Mouse (Mus musculus) kidney, embryonic 14.5 days (tissue): Measurements from ENCODE around the gene Insl5. TPM values are rescaled to one million over a fixed set of nuclear protein-coding genes. Genes with fewer than 3 reads are reported as not detected.

Experiments
- ATAC-seq: fragments of 200-750 bp; cut with Nextera tagmentation; 2 replicates; pipeline ENCODE4 v1.8.0; 2017; ENCODE audit warnings: moderate number of reproducible peaks, mild to moderate bottlenecking, moderate TSS enrichment, moderate library complexity; ENCODE audit not compliant: low FRiP score, low TSS enrichment
- H3K27ac ChIP-seq: fragments of 300-500 bp; sonication (generic); 2 replicates; pipeline ENCODE4 v1.5.1; 2014; ENCODE audit warnings: low read depth, mild to moderate bottlenecking, low read length, moderate library complexity, mixed read lengths
- H3K27me3 ChIP-seq: fragments of 300-500 bp; sonication (generic); 2 replicates; pipeline ENCODE4 v1.6.1; 2014; ENCODE audit warnings: mild to moderate bottlenecking, low read length; ENCODE audit not compliant: control insufficient read depth, insufficient read depth
- H3K36me3 ChIP-seq: fragments of 300-500 bp; sonication (generic); 2 replicates; pipeline ENCODE4 v1.6.1; 2014; ENCODE audit warnings: low read length, mixed read lengths; ENCODE audit not compliant: control insufficient read depth, insufficient read depth
- H3K4me1 ChIP-seq: fragments of 300-500 bp; sonication (generic); 2 replicates; pipeline ENCODE4 v1.6.1; 2014; ENCODE audit warnings: low read length, mixed read lengths; ENCODE audit not compliant: control insufficient read depth, insufficient read depth
- H3K4me2 ChIP-seq: fragments of 300-500 bp; sonication (generic); replicated peaks from 2 replicates; pipeline ENCODE4 v1.6.1; 2014; ENCODE audit warnings: low read depth, mild to moderate bottlenecking, low read length
- H3K4me3 ChIP-seq: fragments of 300-500 bp; sonication (generic); 2 replicates; pipeline ENCODE4 v1.5.1; 2014; ENCODE audit warnings: mild to moderate bottlenecking, low read length
- H3K9ac ChIP-seq: fragments of 300-500 bp; sonication (generic); 2 replicates; pipeline ENCODE4 v1.6.1; 2014; ENCODE audit warnings: low read depth, mild to moderate bottlenecking, low read length, moderate library complexity
- H3K9me3 ChIP-seq: fragments of 300-500 bp; sonication (generic); 2 replicates; pipeline ENCODE4 v1.6.1; 2016; ENCODE audit warnings: low read length; ENCODE audit not compliant: control insufficient read depth
- WGBS: fragments of 180-500 bp; shearing (Covaris S2); extraction: QIAGEN DNeasy Blood & Tissue Kit; methylation state at CpG from one replicate; pipeline ENCODE4 v1.1.7; 2014; 5-methylcytosine and 5-hydroxymethylcytosine counted together
- polyA plus RNA-seq: library from polyadenylated mRNA; unstranded; fragments of >200 nt; fragmentation: Nextera tagmentation; extraction: Ambion mirVana; gene quantifications from 2 replicates; pipeline ENCODE4 v1.2.1, GENCODE M21; 2014

The Insl5 gene
- polyA plus RNA-seq, 1 experiment from 2014 or later: not detected

GRCm38 (mm10) chr4:102986917-102987316, 39.7 kb downstream of the Insl5 start:
- 0 out of 2 replicates have a peak, but pooled peaks have one; percentile 64 for ATAC-seq
- H3K36me3 ChIP-seq: no peaks in the 10 kb centered on the region
- no peak overlapping the region for H3K9ac ChIP-seq
- H3K9me3 ChIP-seq: no peaks in the 10 kb centered on the region
- no peak overlapping the region for H3K4me2 ChIP-seq
- H3K4me1 ChIP-seq: no peaks in the 10 kb centered on the region
- H3K27me3 ChIP-seq: no peaks in the 10 kb centered on the region
- no peak overlapping the region for H3K4me3 ChIP-seq
- 6% methylated on average over 2 of the region's 2 CpGs for WGBS
- no peak overlapping the region for H3K27ac ChIP-seq

GRCm38 (mm10) chr4:102986173-102986572, 40.5 kb downstream of the Insl5 start:
- no peak for ATAC-seq
- no peaks in the 10 kb centered on the region for H3K36me3 ChIP-seq
- H3K9me3 ChIP-seq: no peaks in the 10 kb centered on the region
- H3K4me3 ChIP-seq: no peak overlapping the region
- H3K4me2 ChIP-seq: no peak overlapping the region
- WGBS: 68% methylated on average over 7 of the region's 7 CpGs
- H3K27me3 ChIP-seq: no peaks in the 10 kb centered on the region
- H3K4me1 ChIP-seq: no peaks in the 10 kb centered on the region
- H3K27ac ChIP-seq: no peak overlapping the region
- H3K9ac ChIP-seq: no peak overlapping the region

GRCm38 (mm10) chr4:102981709-102982108, 44.9 kb downstream of the Insl5 start:
- H3K9me3 ChIP-seq: no peaks in the 10 kb centered on the region
- no peaks in the 10 kb centered on the region for H3K36me3 ChIP-seq
- 0 out of 2 replicates have a peak, but pooled peaks cover 9% of the 10 kb centered on the region for H3K4me1 ChIP-seq
- no peak for ATAC-seq
- 83% methylated on average over 8 of the region's 8 CpGs for WGBS
- no peak overlapping the region for H3K27ac ChIP-seq
- no peak overlapping the region for H3K9ac ChIP-seq
- H3K4me2 ChIP-seq: no peak overlapping the region
- peaks cover 6% of the 10 kb centered on the region; the same call in 1 of the 2 replicates for H3K27me3 ChIP-seq
- no peak overlapping the region for H3K4me3 ChIP-seq

- H3K9ac ChIP-seq: no peak overlapping the region
- H3K27me3 ChIP-seq: peaks cover 6% of the 10 kb centered on the region; the same call in 1 of the 2 replicates
- ATAC-seq: no peak
- 0 out of 2 replicates have a peak, but pooled peaks cover 9% of the 10 kb centered on the region for H3K4me1 ChIP-seq
- H3K27ac ChIP-seq: no peak overlapping the region
- no peaks in the 10 kb centered on the region for H3K36me3 ChIP-seq
- peak overlapping the region; percentile 30 for H3K4me3 ChIP-seq
- 57% methylated on average over 5 of the region's 5 CpGs for WGBS
- no peaks in the 10 kb centered on the region for H3K9me3 ChIP-seq
- H3K4me2 ChIP-seq: peak overlapping the region; percentile 58
Observed at GRCm38 (mm10) chr4:102979385-102979784, 47.3 kb downstream of the Insl5 start.

- Histone ChIP-seq H3K4me2 (peak within 1 kb of the TSS; percentile 58), H3K27me3 (peaks cover 6% of the 10 kb centered on the region; the same call in 1 of the 2 replicates), H3K27ac (no peak within 1 kb of the TSS), H3K9me3 (no peaks in the 10 kb centered on the region), H3K36me3 (no peaks in the 10 kb centered on the region), H3K4me1 (0 out of 2 replicates have a peak, but pooled peaks cover 9% of the 10 kb centered on the region), H3K4me3 (peak within 1 kb of the TSS; percentile 30), H3K9ac (no peak within 1 kb of the TSS)
- 4% methylated on average over 13 of the region's 13 CpGs for WGBS
- ATAC-seq: peak; percentile 74
Observed at GRCm38 (mm10) chr4:102978440-102978839, 48.2 kb downstream of the Insl5 start, which contains the start of gene Tctex1d1. TSS of gene Tctex1d1 (plus strand) at chr4:102978606.

- ATAC-seq: no peak
- WGBS: 11% methylated on average over 16 of the region's 16 CpGs
Observed at GRCm38 (mm10) chr4:102977778-102978321, 48.8 kb downstream of the Insl5 start.

GRCm38 (mm10) chr4:102976290-102977275, 50.1 kb downstream of the Insl5 start:
- Histone ChIP-seq H3K9ac (no peak overlapping the region), H3K36me3 (no peaks in the 10 kb centered on the region), H3K4me3 (no peak overlapping the region), H3K4me2 (no peak overlapping the region), H3K9me3 (no peaks in the 10 kb centered on the region), H3K4me1 (0 out of 2 replicates have a peak, but pooled peaks cover 9% of the 10 kb centered on the region), H3K27ac (no peak overlapping the region), H3K27me3 (peaks cover 6% of the 10 kb centered on the region; the same call in 1 of the 2 replicates)
- WGBS: 39% methylated on average over 12 of the region's 12 CpGs
- ATAC-seq: no peak

More at GRCm38 (mm10) chr4:102977778-102978321, 48.8 kb downstream of the Insl5 start:
- Histone ChIP-seq H3K27me3 (peaks cover 6% of the 10 kb centered on the region; the same call in 1 of the 2 replicates), H3K36me3 (no peaks in the 10 kb centered on the region), H3K4me3 (peak overlapping the region; percentile 16; the same call in 1 of the 2 replicates), H3K9ac (no peak overlapping the region), H3K4me2 (peak overlapping the region; percentile 34), H3K4me1 (0 out of 2 replicates have a peak, but pooled peaks cover 9% of the 10 kb centered on the region), H3K27ac (no peak overlapping the region), H3K9me3 (no peaks in the 10 kb centered on the region)

- no peak for ATAC-seq
- no peak overlapping the region for H3K27ac ChIP-seq
- peaks cover 6% of the 10 kb centered on the region; the same call in 1 of the 2 replicates for H3K27me3 ChIP-seq
- H3K9ac ChIP-seq: no peak overlapping the region
- no peaks in the 10 kb centered on the region for H3K9me3 ChIP-seq
- WGBS: 72% methylated on average over 5 of the region's 5 CpGs
- no peak overlapping the region for H3K4me3 ChIP-seq
- no peaks in the 10 kb centered on the region for H3K36me3 ChIP-seq
- H3K4me1 ChIP-seq: 0 out of 2 replicates have a peak, but pooled peaks cover 9% of the 10 kb centered on the region
- H3K4me2 ChIP-seq: no peak overlapping the region
Observed at GRCm38 (mm10) chr4:102974172-102974571, 52.5 kb downstream of the Insl5 start.
